16 mouse cellular contexts compared by ENCODE assay signal in the genomic region with DNA sequence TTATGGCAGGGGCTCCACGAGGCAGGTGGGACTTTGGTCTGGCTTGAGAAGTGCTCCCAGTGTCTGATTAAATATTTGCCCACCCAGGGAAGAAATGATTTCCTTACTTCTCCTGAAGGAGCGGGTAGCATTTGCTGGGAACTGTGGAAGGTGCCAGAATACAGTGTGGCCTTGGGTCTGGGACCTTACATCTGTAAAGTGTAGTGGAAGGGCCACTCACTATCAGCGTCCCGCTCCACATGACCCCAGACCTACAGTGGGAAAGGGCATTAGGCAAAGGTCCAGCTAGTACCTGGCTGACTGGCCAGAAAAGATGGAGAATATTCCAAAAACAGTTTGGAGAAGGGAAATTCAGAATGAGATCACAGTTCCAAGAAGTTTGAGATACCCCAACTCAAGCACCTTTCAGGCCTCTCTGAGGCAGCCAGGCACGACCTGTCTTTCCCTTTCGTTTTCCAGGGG. TPM values are rescaled to one million over a fixed set of nuclear protein-coding genes. Genes with fewer than 3 reads are reported as not detected.
DNase-seq lines count a peak whose midpoint lies in the region; ATAC-seq lines count a peak whose summit lies in the region.
"Had no signal": no experiment of that assay in that cellular context is flagged by ENCODE, and none has a peak within 500 bp of the region (broad histone marks: within the 10 kb centered on the region; RNA-seq: fewer than 3 reads in every experiment).

No protein-coding gene starts in this region.

- H3K36me3 ChIP-seq in heart, embryonic 12.5 days = no peaks in the 10 kb centered on the region
- H3K36me3 ChIP-seq in megakaryocyte, embryonic 14.5 days (replicated peaks; ENCODE audit: low read length) = no peaks in the 10 kb centered on the region
- no peaks in the 10 kb centered on the region for H3K36me3 ChIP-seq in intestine, embryonic 14.5 days (ENCODE audit: control insufficient read depth, insufficient read depth, low read length)
- no peaks in the 10 kb centered on the region for H3K36me3 ChIP-seq in stomach, embryonic 15.5 days
- H3K36me3 ChIP-seq: neural tube, embryonic 13.5 days had no signal

- peaks cover 37% of the 10 kb centered on the region for H3K4me1 ChIP-seq in heart, embryonic 12.5 days (replicated peaks)
- peaks cover 32% of the 10 kb centered on the region for H3K4me1 ChIP-seq in megakaryocyte, embryonic 14.5 days
- H3K4me1 ChIP-seq in intestine, embryonic 14.5 days (replicated peaks; ENCODE audit: control insufficient read depth, insufficient read depth, low read length) = 0 out of 2 replicates have a peak, but pooled peaks cover 5% of the 10 kb centered on the region
- H3K4me1 ChIP-seq in stomach, embryonic 15.5 days = peaks cover 37% of the 10 kb centered on the region

- H3K4me2 ChIP-seq in heart, embryonic 12.5 days = peak overlapping the region; percentile 27
- peak overlapping the region; percentile 30 for H3K4me2 ChIP-seq in intestine, embryonic 14.5 days (ENCODE audit: low read length)
- peak overlapping the region; percentile 58 for H3K4me2 ChIP-seq in stomach, embryonic 15.5 days
- H3K4me2 ChIP-seq: forebrain, embryonic 13.5 days; neural tube, embryonic 13.5 days had no signal

- DNase-seq in heart, postnatal 4 days = no peak
- DNase-seq in intestine, embryonic 14.5 days (ENCODE audit: low spot score) = peak; percentile 74
- no peak for DNase-seq in layer of hippocampus, adult 11-12 months (ENCODE audit: low spot score)
- no peak for DNase-seq in embryo, embryonic 11 days
- DNase-seq: cerebellum, adult 9-11 months; kidney, postnatal 14 days; right cerebral cortex, postnatal 14 days; thymus, adult 18-20 months had no signal

- no peak overlapping the region for H3K9ac ChIP-seq in heart, embryonic 12.5 days
- peak overlapping the region; percentile 31 for H3K9ac ChIP-seq in intestine, embryonic 14.5 days (ENCODE audit: low read length)
- H3K9ac ChIP-seq in stomach, embryonic 15.5 days = peak overlapping the region; percentile 59; the same call in 1 of the 2 replicates
- H3K9ac ChIP-seq: forebrain, embryonic 13.5 days; neural tube, embryonic 13.5 days had no signal

- ATAC-seq in heart, embryonic 12.5 days (ENCODE audit: insufficient number of reproducible peaks, low FRiP score) = no peak
- ATAC-seq in megakaryocyte, adult 5-6 weeks (ENCODE audit: poor library complexity, severe bottlenecking) = no peak
- ATAC-seq in intestine, embryonic 14.5 days (replicated peaks; ENCODE audit: low FRiP score, low TSS enrichment, low read depth) = no peak
- ATAC-seq in stomach, embryonic 15.5 days (ENCODE audit: insufficient read depth, low FRiP score, low read depth) = no peak
- ATAC-seq: forebrain, embryonic 13.5 days had no signal

- no peak overlapping the region for H3K27ac ChIP-seq in heart, embryonic 12.5 days (ENCODE audit: poor library complexity, severe bottlenecking)
- no peak overlapping the region for H3K27ac ChIP-seq in intestine, embryonic 14.5 days (ENCODE audit: low read depth)
- peak overlapping the region; percentile 75 for H3K27ac ChIP-seq in stomach, embryonic 15.5 days
- H3K27ac ChIP-seq: forebrain, embryonic 13.5 days; neural tube, embryonic 13.5 days had no signal

- no peaks in the 10 kb centered on the region for H3K9me3 ChIP-seq in heart, embryonic 12.5 days (replicated peaks)
- H3K9me3 ChIP-seq in megakaryocyte, embryonic 14.5 days = 0 out of 2 replicates have a peak, but pooled peaks cover 3% of the 10 kb centered on the region
- H3K9me3 ChIP-seq in intestine, embryonic 14.5 days (ENCODE audit: control insufficient read depth, low read length) = no peaks in the 10 kb centered on the region
- no peaks in the 10 kb centered on the region for H3K9me3 ChIP-seq in stomach, embryonic 15.5 days
- H3K9me3 ChIP-seq: forebrain, embryonic 13.5 days; neural tube, embryonic 13.5 days had no signal

- peaks cover 88% of the 10 kb centered on the region for H3K27me3 ChIP-seq in heart, embryonic 12.5 days (replicated peaks)
- H3K27me3 ChIP-seq in megakaryocyte, embryonic 14.5 days (replicated peaks) = peaks cover 94% of the 10 kb centered on the region
- peaks cover 92% of the 10 kb centered on the region for H3K27me3 ChIP-seq in intestine, embryonic 14.5 days (replicated peaks; ENCODE audit: control insufficient read depth, insufficient read depth, low read length)
- peaks cover 40% of the 10 kb centered on the region for H3K27me3 ChIP-seq in stomach, embryonic 15.5 days (replicated peaks)

- H3K4me3 ChIP-seq in heart, embryonic 12.5 days = peak overlapping the region; percentile 23
- H3K4me3 ChIP-seq in megakaryocyte, embryonic 14.5 days (replicated peaks) = peak overlapping the region; percentile 81
- peak overlapping the region; percentile 45 for H3K4me3 ChIP-seq in intestine, embryonic 14.5 days (ENCODE audit: low read depth, low read length)
- H3K4me3 ChIP-seq in stomach, embryonic 15.5 days (replicated peaks) = peak overlapping the region; percentile 64
- H3K4me3 ChIP-seq: neural tube, embryonic 13.5 days had no signal

- 2% methylated on average over 6 of the region's 6 CpGs for WGBS in heart, embryonic 12.5 days
- WGBS in intestine, embryonic 14.5 days = 4% methylated on average over 6 of the region's 6 CpGs
- WGBS in stomach, embryonic 15.5 days = 16% methylated on average over 6 of the region's 6 CpGs

RNA-seq across cellular contexts. Expression of a gene that starts 8.3 kb away (rescaled TPM):
- 0.54 and 0.87 TPM in 2 replicates for polyA plus RNA-seq in heart, embryonic 12.5 days (2016; fragmentation: Nextera tagmentation; extraction: Ambion mirVana)
- total RNA-seq in heart, postnatal 4 days (2021) = not detected
- 0.68 TPM in 1 of 2 replicates, not detected in the other for polyA plus RNA-seq in megakaryocyte, embryonic 14.5 days (2012; ENCODE audit: insufficient read depth, low replicate concordance)
- not detected in 2 replicates for total RNA-seq in megakaryocyte, adult 5-6 weeks (2015)
- not detected in 2 replicates for total RNA-seq in megakaryocyte, adult 5-6 weeks (2017)
- 20.3 and 22.2 TPM in 2 replicates for polyA plus RNA-seq in intestine, embryonic 14.5 days (2014; fragmentation: Nextera tagmentation; extraction: Ambion mirVana)
- 138 and 168 TPM in 2 replicates for polyA plus RNA-seq in stomach, embryonic 15.5 days (2015; fragmentation: Nextera tagmentation; extraction: Ambion mirVana)
- total RNA-seq: left cerebral cortex, postnatal 25 days; megakaryocyte-erythroid progenitor cell, adult 5-6 weeks had no signal
- polyA plus RNA-seq: forebrain, embryonic 13.5 days; neural tube, embryonic 13.5 days had no signal

RNA-seq across cellular contexts. Expression of a gene that starts 43.3 kb away (rescaled TPM):
- not detected in 2 replicates for polyA plus RNA-seq in heart, embryonic 12.5 days (2016; fragmentation: Nextera tagmentation; extraction: Ambion mirVana)
- under 1 TPM in 1 of 2 experiments, not detected in 1; 0.33 TPM for total RNA-seq in heart, postnatal 4 days (2021)
- polyA plus RNA-seq in megakaryocyte, embryonic 14.5 days (2012; ENCODE audit: insufficient read depth, low replicate concordance) = not detected in 2 replicates
- total RNA-seq in megakaryocyte, adult 5-6 weeks (2015) = not detected in 2 replicates
- not detected in 2 replicates for total RNA-seq in megakaryocyte, adult 5-6 weeks (2017)
- 0.23 TPM in 1 of 2 replicates, not detected in the other for polyA plus RNA-seq in intestine, embryonic 14.5 days (2014; fragmentation: Nextera tagmentation; extraction: Ambion mirVana)
- polyA plus RNA-seq in stomach, embryonic 15.5 days (2015; fragmentation: Nextera tagmentation; extraction: Ambion mirVana) = 0.10 TPM in 1 of 2 replicates, not detected in the other
- total RNA-seq: megakaryocyte-erythroid progenitor cell, adult 5-6 weeks had no signal
- polyA plus RNA-seq: neural tube, embryonic 13.5 days had no signal

Comparison
In these comparisons a context has a peak if more than half of its experiments do, and no peak if none do; other contexts are left out.
1. H3K4me3 ChIP-seq: peak in every context shown above with its lines; median percentile 81 in megakaryocyte, embryonic 14.5 days; 64 in stomach, embryonic 15.5 days; 45 in intestine, embryonic 14.5 days; 23 in heart, embryonic 12.5 days.
2. RNA of a gene that starts 8.3 kb away (polyA plus RNA-seq): 138 to 168 TPM in stomach, embryonic 15.5 days and 20.3 to 22.2 TPM in intestine, embryonic 14.5 days; 0.54 to 0.87 TPM in heart, embryonic 12.5 days and 0.68 TPM in megakaryocyte, embryonic 14.5 days; every median in the first group is over 10 times any median in the second.
3. Peak in every context shown above with its lines, with median percentiles within 50 percentile points of each other: H3K4me2 ChIP-seq.